Mouse (Mus musculus): Measurements from ENCODE around the gene Zfp408. TPM values are rescaled to one million over a fixed set of nuclear protein-coding genes. Genes with fewer than 3 reads are reported as not detected.
"Not testable (repeated sequence)": the region's sequence is repeated elsewhere in the genome, so short reads cannot be mapped to it uniquely, and the experiment has no call there.

The Zfp408 gene
- total RNA-seq, 2 experiments from 2014 or later = 4.9 to 9.2 TPM

DNA sequence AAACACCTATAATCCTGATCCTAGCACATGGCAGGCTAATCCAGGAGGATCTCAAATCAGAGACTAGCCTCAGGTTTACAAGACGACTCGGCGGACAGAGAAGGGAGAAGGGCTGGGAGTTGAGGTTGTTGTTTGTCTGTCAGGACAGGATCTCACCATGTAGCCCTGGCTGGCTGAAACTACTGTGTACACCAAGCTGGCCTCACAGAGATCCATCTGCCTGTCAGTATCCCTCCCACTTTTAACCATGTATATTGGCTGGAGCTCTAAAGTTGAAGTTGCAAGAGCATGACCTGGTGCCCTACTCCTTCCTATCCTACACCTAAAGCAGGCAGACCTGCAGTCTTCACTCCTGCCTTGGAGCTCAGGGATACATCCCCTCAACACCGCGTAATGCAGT is 27.2 kb downstream of the Zfp408 start:
- ATAC-seq (replicated peaks; ENCODE audit: poor library complexity) = no peak

DNA sequence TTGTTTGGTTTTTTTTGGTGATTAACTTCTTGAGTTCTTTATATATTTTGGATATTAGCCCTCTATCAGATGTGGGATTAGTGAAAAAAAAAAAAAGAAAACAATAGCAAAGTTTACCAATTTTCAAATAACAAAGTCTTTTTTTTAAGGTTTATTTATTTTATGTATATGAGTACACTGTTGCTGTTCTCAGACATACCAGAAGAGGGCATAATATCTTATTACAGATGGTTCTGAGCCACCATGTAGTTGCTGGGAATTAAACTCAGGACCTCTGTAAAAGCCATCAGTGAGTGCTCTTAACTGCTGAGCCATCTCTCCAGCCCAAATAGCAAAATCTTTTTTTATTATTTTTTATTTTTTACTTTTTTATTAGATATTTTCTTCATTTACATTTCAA is 40.2 kb downstream of the Zfp408 start:
- ATAC-seq (replicated peaks; ENCODE audit: poor library complexity) = not testable (repeated sequence)

- peak; percentile 70 for ATAC-seq (replicated peaks; ENCODE audit: poor library complexity)
Observed at GRCm38 (mm10) chr2:91602389-91602788, 47.2 kb downstream of the Zfp408 start.

GRCm38 (mm10) chr2:91600475-91600874 is 49.1 kb downstream of the Zfp408 start:
- ATAC-seq (replicated peaks; ENCODE audit: poor library complexity) = no peak

Other genes with a start within 250 kb of the Zfp408 start
- gene 1110051M20Rik, start 205.1 kb downstream of the Zfp408 start, total RNA-seq (2015) = 15.2 and 15.3 TPM in 2 replicates
- 4.8 and 5.8 TPM in 2 replicates for gene 1110051M20Rik, start 205.1 kb downstream of the Zfp408 start, total RNA-seq (2017)
- gene Lrp4, start 192.3 kb downstream of the Zfp408 start, total RNA-seq (2015) = 1.9 TPM in 2 replicates
- gene Lrp4, start 192.3 kb downstream of the Zfp408 start, total RNA-seq (2017) = 2.7 and 3.8 TPM in 2 replicates
- 77.0 and 79.1 TPM in 2 replicates for gene Ckap5, start 123.0 kb downstream of the Zfp408 start, total RNA-seq (2015)
- gene Ckap5, start 123.0 kb downstream of the Zfp408 start, total RNA-seq (2017) = 94.5 and 102 TPM in 2 replicates
- not detected in 2 replicates for gene F2, start 13.4 kb downstream of the Zfp408 start, total RNA-seq (2015)
- not detected in 2 replicates for gene F2, start 13.4 kb downstream of the Zfp408 start, total RNA-seq (2017)
- gene Arhgap1, start 69 bp upstream of the Zfp408 start, total RNA-seq (2015) = 66.3 and 67.1 TPM in 2 replicates
- gene Arhgap1, start 69 bp upstream of the Zfp408 start, total RNA-seq (2017) = 45.0 and 58.6 TPM in 2 replicates
- 24.0 and 25.0 TPM in 2 replicates for gene Atg13, start 60.8 kb upstream of the Zfp408 start, total RNA-seq (2015)
- gene Atg13, start 60.8 kb upstream of the Zfp408 start, total RNA-seq (2017) = 5.7 and 10.1 TPM in 2 replicates
- 4.6 and 7.7 TPM in 2 replicates for gene Harbi1, start 61.1 kb upstream of the Zfp408 start, total RNA-seq (2015)
- gene Harbi1, start 61.1 kb upstream of the Zfp408 start, total RNA-seq (2017) = 20.6 and 24.2 TPM in 2 replicates
- gene Ambra1, start 80.3 kb upstream of the Zfp408 start, total RNA-seq (2015) = 23.7 and 25.5 TPM in 2 replicates
- gene Ambra1, start 80.3 kb upstream of the Zfp408 start, total RNA-seq (2017) = 19.1 and 30.6 TPM in 2 replicates

All from megakaryocyte progenitor cell, adult 5-6 weeks (primary cell).